Mouse (Mus musculus): ENCODE data around the gene Hook2. TPM values are rescaled to one million over a fixed set of nuclear protein-coding genes. Genes with fewer than 3 reads are reported as not detected.

Gene Hook2
- polyA plus RNA-seq, 1 experiment from 2014 or later = 6.5 TPM

Other genes with a start within 250 kb of the Hook2 start
- 2.1 and 2.8 TPM in 2 replicates for gene Nfix, start 190.3 kb upstream of the Hook2 start, polyA plus RNA-seq (2015; fragmentation: Nextera tagmentation; extraction: Ambion mirVana)
- 2.9 and 3.4 TPM in 2 replicates for gene Dand5, start 167.8 kb upstream of the Hook2 start, polyA plus RNA-seq (2015; fragmentation: Nextera tagmentation; extraction: Ambion mirVana)
- 42.4 and 44.9 TPM in 2 replicates for gene Gadd45gip1, start 159.1 kb upstream of the Hook2 start, polyA plus RNA-seq (2015; fragmentation: Nextera tagmentation; extraction: Ambion mirVana)
- 293 and 323 TPM in 2 replicates for gene Rad23a, start 149.9 kb upstream of the Hook2 start, polyA plus RNA-seq (2015; fragmentation: Nextera tagmentation; extraction: Ambion mirVana)
- 471 and 504 TPM in 2 replicates for gene Calr, start 143.7 kb upstream of the Hook2 start, polyA plus RNA-seq (2015; fragmentation: Nextera tagmentation; extraction: Ambion mirVana)
- 58.8 and 61.9 TPM in 2 replicates for gene Farsa, start 133.6 kb upstream of the Hook2 start, polyA plus RNA-seq (2015; fragmentation: Nextera tagmentation; extraction: Ambion mirVana)
- 50.1 and 55.0 TPM in 2 replicates for gene Syce2, start 118.5 kb upstream of the Hook2 start, polyA plus RNA-seq (2015; fragmentation: Nextera tagmentation; extraction: Ambion mirVana)
- gene Gcdh, start 96.7 kb upstream of the Hook2 start, polyA plus RNA-seq (2015; fragmentation: Nextera tagmentation; extraction: Ambion mirVana) = 55.1 and 67.9 TPM in 2 replicates
- 443 and 534 TPM in 2 replicates for gene Klf1, start 88.7 kb upstream of the Hook2 start, polyA plus RNA-seq (2015; fragmentation: Nextera tagmentation; extraction: Ambion mirVana)
- gene Dnase2a, start 82.0 kb upstream of the Hook2 start, polyA plus RNA-seq (2015; fragmentation: Nextera tagmentation; extraction: Ambion mirVana) = 11.4 and 12.7 TPM in 2 replicates
- 0.06 and 0.23 TPM in 2 replicates for gene Mast1, start 53.2 kb upstream of the Hook2 start, polyA plus RNA-seq (2015; fragmentation: Nextera tagmentation; extraction: Ambion mirVana)
- gene Rtbdn, start 43.6 kb upstream of the Hook2 start, polyA plus RNA-seq (2015; fragmentation: Nextera tagmentation; extraction: Ambion mirVana) = 0.18 and 0.40 TPM in 2 replicates
- not detected in 2 replicates for gene Gm49661, start 21.2 kb upstream of the Hook2 start, polyA plus RNA-seq (2015; fragmentation: Nextera tagmentation; extraction: Ambion mirVana)
- gene Prdx2, start 21.0 kb upstream of the Hook2 start, polyA plus RNA-seq (2015; fragmentation: Nextera tagmentation; extraction: Ambion mirVana) = 1,960 and 2,082 TPM in 2 replicates
- 101 TPM in 2 replicates for gene Rnaseh2a, start 20.8 kb upstream of the Hook2 start, polyA plus RNA-seq (2015; fragmentation: Nextera tagmentation; extraction: Ambion mirVana)
- 18.2 and 22.1 TPM in 2 replicates for gene Junb, start 11.9 kb upstream of the Hook2 start, polyA plus RNA-seq (2015; fragmentation: Nextera tagmentation; extraction: Ambion mirVana)
- not detected in 2 replicates for gene Best2, start 23.9 kb downstream of the Hook2 start, polyA plus RNA-seq (2015; fragmentation: Nextera tagmentation; extraction: Ambion mirVana)
- 59.7 and 59.9 TPM in 2 replicates for gene Asna1, start 34.7 kb downstream of the Hook2 start, polyA plus RNA-seq (2015; fragmentation: Nextera tagmentation; extraction: Ambion mirVana)
- 59.8 and 63.4 TPM in 2 replicates for gene Trir, start 36.2 kb downstream of the Hook2 start, polyA plus RNA-seq (2015; fragmentation: Nextera tagmentation; extraction: Ambion mirVana)
- 19.3 and 20.5 TPM in 2 replicates for gene Tnpo2, start 46.3 kb downstream of the Hook2 start, polyA plus RNA-seq (2015; fragmentation: Nextera tagmentation; extraction: Ambion mirVana)
- gene Fbxw9, start 69.5 kb downstream of the Hook2 start, polyA plus RNA-seq (2015; fragmentation: Nextera tagmentation; extraction: Ambion mirVana) = 9.9 and 11.0 TPM in 2 replicates
- gene Gm5741, start 77.4 kb downstream of the Hook2 start, polyA plus RNA-seq (2015; fragmentation: Nextera tagmentation; extraction: Ambion mirVana) = 0.45 TPM in 1 of 2 replicates, not detected in the other
- 28.4 and 28.7 TPM in 2 replicates for gene Dhps, start 81.2 kb downstream of the Hook2 start, polyA plus RNA-seq (2015; fragmentation: Nextera tagmentation; extraction: Ambion mirVana)
- 55.6 and 58.5 TPM in 2 replicates for gene Wdr83os, start 90.1 kb downstream of the Hook2 start, polyA plus RNA-seq (2015; fragmentation: Nextera tagmentation; extraction: Ambion mirVana)
- 21.6 and 26.5 TPM in 2 replicates for gene Wdr83, start 90.7 kb downstream of the Hook2 start, polyA plus RNA-seq (2015; fragmentation: Nextera tagmentation; extraction: Ambion mirVana)
- 29.9 and 33.2 TPM in 2 replicates for gene Man2b1, start 92.7 kb downstream of the Hook2 start, polyA plus RNA-seq (2015; fragmentation: Nextera tagmentation; extraction: Ambion mirVana)
- gene Zfp791, start 132.5 kb downstream of the Hook2 start, polyA plus RNA-seq (2015; fragmentation: Nextera tagmentation; extraction: Ambion mirVana) = 2.1 and 2.8 TPM in 2 replicates
- not detected in 2 replicates for gene Cks1brt, start 161.3 kb downstream of the Hook2 start, polyA plus RNA-seq (2015; fragmentation: Nextera tagmentation; extraction: Ambion mirVana)
- gene Olfr371, start 235.4 kb downstream of the Hook2 start, polyA plus RNA-seq (2015; fragmentation: Nextera tagmentation; extraction: Ambion mirVana) = not detected in 2 replicates

Data from liver, embryonic 15.5 days (tissue).